Mouse (Mus musculus) hindbrain, embryonic 15.5 days (tissue): ENCODE measurements at regions not wholly inside any gene's neighbourhood (a gene's known extent, or its start where the extent isn't known, plus 50 kb on each side); places are given as distances from the start of the nearest gene placed in this dataset.

Source experiments
- ATAC-seq: fragments of 200-750 bp; cut with Nextera tagmentation; 2 replicates; pipeline ENCODE4 v1.8.0; 2017; ENCODE audit warnings: low read depth, moderate number of reproducible peaks, moderate TSS enrichment; ENCODE audit not compliant: low FRiP score
- H3K27ac ChIP-seq: fragments of 300-500 bp; sonication (generic); replicated peaks from 2 replicates; pipeline ENCODE4 v1.5.1; 2015; ENCODE audit warnings: mild to moderate bottlenecking, inconsistent platforms
- H3K27me3 ChIP-seq: fragments of 300-500 bp; sonication (generic); 2 replicates; pipeline ENCODE4 v1.6.1; 2015; ENCODE audit warnings: control low read depth, inconsistent platforms
- H3K36me3 ChIP-seq: fragments of 300-500 bp; sonication (generic); 2 replicates; pipeline ENCODE4 v1.6.1; 2015; ENCODE audit warnings: control low read depth, inconsistent platforms
- H3K4me1 ChIP-seq: fragments of 300-500 bp; sonication (generic); replicated peaks from 2 replicates; pipeline ENCODE4 v1.6.1; 2015; ENCODE audit warnings: control low read depth, inconsistent platforms
- H3K4me2 ChIP-seq: fragments of 300-500 bp; sonication (generic); 2 replicates; pipeline ENCODE4 v1.6.1; 2015; ENCODE audit warnings: moderate library complexity, mild to moderate bottlenecking, inconsistent platforms
- H3K4me3 ChIP-seq: fragments of 300-500 bp; sonication (generic); 2 replicates; pipeline ENCODE4 v1.5.1; 2015; ENCODE audit warnings: mild to moderate bottlenecking, inconsistent platforms
- H3K9ac ChIP-seq: fragments of 300-500 bp; sonication (generic); 2 replicates; pipeline ENCODE4 v1.6.1; 2015; ENCODE audit warnings: inconsistent platforms
- H3K9me3 ChIP-seq: fragments of 300-500 bp; sonication (generic); 2 replicates; pipeline ENCODE4 v1.6.1; 2016; ENCODE audit warnings: control low read depth, inconsistent platforms
- WGBS: fragments of 180-500 bp; shearing (Covaris S2); methylation state at CpG from one replicate; pipeline ENCODE4 v1.1.7; 2015; 5-methylcytosine and 5-hydroxymethylcytosine counted together

- 52% methylated on average over 7 of the region's 7 CpGs for WGBS
- ATAC-seq: peak; percentile 69; the same call in 1 of the 2 replicates
- Histone ChIP-seq H3K9me3 (no peaks in the 10 kb centered on the region), H3K4me1 (peaks cover 6% of the 10 kb centered on the region), H3K27ac (no peak overlapping the region), H3K27me3 (no peaks in the 10 kb centered on the region), H3K4me2 (no peak overlapping the region; the same call in 1 of the 2 replicates), H3K36me3 (no peaks in the 10 kb centered on the region), H3K9ac (no peak overlapping the region), H3K4me3 (no peak overlapping the region)
These were observed 56.8 kb upstream of the Edn1 start for GRCm38 (mm10) chr13:42244240-42245086.

- Histone ChIP-seq H3K4me3 (no peak overlapping the region), H3K27ac (no peak overlapping the region), H3K9ac (no peak overlapping the region), H3K9me3 (no peaks in the 10 kb centered on the region), H3K4me2 (no peak overlapping the region), H3K36me3 (no peaks in the 10 kb centered on the region), H3K4me1 (peaks cover 6% of the 10 kb centered on the region), H3K27me3 (no peaks in the 10 kb centered on the region)
- ATAC-seq: no peak
- 85% methylated on average over 11 of the region's 11 CpGs for WGBS
These were observed 55.4 kb upstream of the Edn1 start for GRCm38 (mm10) chr13:42245753-42246409.
